Mouse (Mus musculus): Measurements from ENCODE around the gene Olfr317. TPM values are rescaled to one million over a fixed set of nuclear protein-coding genes. Genes with fewer than 3 reads are reported as not detected.

Gene Olfr317
- not detected in 2 replicates for polyA plus RNA-seq (2015; fragmentation: Nextera tagmentation; extraction: Ambion mirVana)

DNA sequence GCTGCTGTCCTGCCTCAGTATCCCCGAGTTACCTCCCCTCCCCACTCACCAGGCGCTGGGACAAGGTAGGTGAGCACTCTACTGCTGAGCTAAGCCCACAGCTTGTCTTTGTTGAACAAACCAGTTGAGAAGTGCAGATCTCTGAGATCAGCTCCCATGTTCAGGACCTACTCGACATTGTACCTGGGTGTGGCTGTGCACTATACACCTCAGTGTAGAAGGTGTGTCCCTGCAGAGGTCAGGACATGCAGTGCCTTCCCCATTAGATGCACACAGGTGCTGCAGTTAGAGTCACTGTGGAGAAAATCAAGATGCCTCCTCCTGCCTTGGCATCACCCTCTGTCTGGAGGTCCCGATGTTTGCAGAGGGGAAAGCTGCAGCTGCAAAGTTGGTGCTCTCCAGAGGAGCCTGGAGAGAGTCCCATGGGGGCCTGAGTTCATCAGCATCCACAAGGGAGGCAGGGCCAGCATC lies at the start of gene Olfr317:
Gene Olfr317, minus strand, starts transcription at position 421 of the 471 bp plus-strand sequence.
- 57% methylated on average over 4 of the region's 4 CpGs for WGBS

DNA sequence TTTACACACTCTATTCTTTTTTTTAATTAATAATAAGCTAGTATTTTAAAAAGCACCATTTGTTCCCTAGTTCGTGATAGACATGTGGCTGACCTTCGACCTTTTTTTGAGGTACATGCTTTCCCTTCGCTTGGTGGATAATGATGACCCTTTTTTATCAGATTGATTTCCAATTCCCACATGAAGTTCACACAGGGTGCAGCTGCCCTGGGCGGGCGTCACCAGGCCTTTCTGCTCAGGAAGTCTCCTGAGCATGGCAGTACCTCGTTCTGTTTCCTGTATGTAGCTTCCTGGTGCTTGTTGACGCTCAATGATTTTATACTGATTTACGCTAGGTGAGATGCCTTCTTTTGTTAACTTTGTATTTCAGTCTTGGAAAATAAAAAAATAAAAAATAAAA lies 49.3 kb upstream of the Olfr317 start:
- ATAC-seq, result no peak
- H3K9ac ChIP-seq (ENCODE audit: low read depth, low read length), result no peak overlapping the region
- H3K4me1 ChIP-seq (replicated peaks; ENCODE audit: control insufficient read depth, insufficient read depth, low read length), result no peaks in the 10 kb centered on the region
- H3K9me3 ChIP-seq (ENCODE audit: control insufficient read depth), result no peaks in the 10 kb centered on the region
- no peak overlapping the region for H3K27ac ChIP-seq (ENCODE audit: low read depth, low read length)
- WGBS, result 77% methylated on average over 8 of the region's 8 CpGs
- H3K4me2 ChIP-seq (replicated peaks; ENCODE audit: low read depth), result no peak overlapping the region
- no peak for TF ChIP-seq CTCF (IDR thresholded peaks at IDR 0.05; ENCODE audit: low read depth)
- H3K4me3 ChIP-seq (ENCODE audit: low read depth, low read length), result no peak overlapping the region
- no peaks in the 10 kb centered on the region for H3K36me3 ChIP-seq (ENCODE audit: control insufficient read depth, insufficient read depth)
- H3K27me3 ChIP-seq (replicated peaks; ENCODE audit: control insufficient read depth, insufficient read depth, low read length), result no peaks in the 10 kb centered on the region

More for the DNA sequence above, at the start of gene Olfr317:
- ATAC-seq, result no peak
- no peak within 1 kb of the TSS for H3K27ac ChIP-seq (ENCODE audit: low read depth, low read length)
- H3K9ac ChIP-seq (ENCODE audit: low read depth, low read length), result no peak within 1 kb of the TSS
- no peak for TF ChIP-seq CTCF (IDR thresholded peaks at IDR 0.05; ENCODE audit: low read depth)
- H3K4me3 ChIP-seq (ENCODE audit: low read depth, low read length), result no peak within 1 kb of the TSS
- H3K9me3 ChIP-seq (ENCODE audit: control insufficient read depth), result no peaks in the 10 kb centered on the region
- no peaks in the 10 kb centered on the region for H3K27me3 ChIP-seq (replicated peaks; ENCODE audit: control insufficient read depth, insufficient read depth, low read length)
- H3K36me3 ChIP-seq (ENCODE audit: control insufficient read depth, insufficient read depth), result no peaks in the 10 kb centered on the region
- no peak within 1 kb of the TSS for H3K4me2 ChIP-seq (replicated peaks; ENCODE audit: low read depth)
- H3K4me1 ChIP-seq (replicated peaks; ENCODE audit: control insufficient read depth, insufficient read depth, low read length), result no peaks in the 10 kb centered on the region

GRCm38 (mm10) chr11:58787651-58788050 lies 48.6 kb upstream of the Olfr317 start:
- ATAC-seq, result no peak
- Histone ChIP-seq H3K4me1 (replicated peaks; ENCODE audit: control insufficient read depth, insufficient read depth, low read length) (no peaks in the 10 kb centered on the region), H3K27ac (ENCODE audit: low read depth, low read length) (no peak overlapping the region), H3K27me3 (replicated peaks; ENCODE audit: control insufficient read depth, insufficient read depth, low read length) (no peaks in the 10 kb centered on the region), H3K36me3 (ENCODE audit: control insufficient read depth, insufficient read depth) (no peaks in the 10 kb centered on the region), H3K4me2 (replicated peaks; ENCODE audit: low read depth) (no peak overlapping the region), H3K9me3 (ENCODE audit: control insufficient read depth) (no peaks in the 10 kb centered on the region), H3K4me3 (ENCODE audit: low read depth, low read length) (no peak overlapping the region), H3K9ac (ENCODE audit: low read depth, low read length) (no peak overlapping the region)
- TF ChIP-seq CTCF (IDR thresholded peaks at IDR 0.05; ENCODE audit: low read depth), result no peak
- 88% methylated on average over 10 of the region's 10 CpGs for WGBS

DNA sequence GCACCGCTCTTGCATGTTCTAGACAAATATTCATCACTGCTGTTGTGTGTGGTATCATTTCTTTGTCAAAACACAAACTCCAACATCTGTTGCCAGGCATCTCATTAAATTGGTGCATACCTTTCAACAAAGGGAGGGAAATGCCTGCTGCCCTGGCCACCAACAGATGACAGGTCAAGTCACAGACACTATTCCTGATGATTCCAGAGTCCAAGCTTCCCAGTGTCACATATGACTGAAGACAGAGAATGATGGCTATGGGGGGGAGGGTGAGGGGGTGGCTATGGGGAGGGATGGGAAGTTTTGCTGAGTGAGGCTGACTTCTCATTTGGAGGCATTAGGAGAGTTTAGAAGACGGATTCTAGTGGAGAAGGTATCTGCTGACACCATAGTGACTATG lies 45.2 kb upstream of the Olfr317 start:
- H3K4me3 ChIP-seq (ENCODE audit: low read depth, low read length), result no peak overlapping the region
- no peaks in the 10 kb centered on the region for H3K36me3 ChIP-seq (ENCODE audit: control insufficient read depth, insufficient read depth)
- no peak for ATAC-seq
- no peak overlapping the region for H3K9ac ChIP-seq (ENCODE audit: low read depth, low read length)
- H3K9me3 ChIP-seq (ENCODE audit: control insufficient read depth), result no peaks in the 10 kb centered on the region
- H3K27me3 ChIP-seq (replicated peaks; ENCODE audit: control insufficient read depth, insufficient read depth, low read length), result no peaks in the 10 kb centered on the region
- H3K27ac ChIP-seq (ENCODE audit: low read depth, low read length), result no peak overlapping the region
- 79% methylated on average over 2 of the region's 2 CpGs for WGBS
- TF ChIP-seq CTCF (IDR thresholded peaks at IDR 0.05; ENCODE audit: low read depth), result no peak
- H3K4me2 ChIP-seq (replicated peaks; ENCODE audit: low read depth), result no peak overlapping the region
- no peaks in the 10 kb centered on the region for H3K4me1 ChIP-seq (replicated peaks; ENCODE audit: control insufficient read depth, insufficient read depth, low read length)

GRCm38 (mm10) chr11:58782480-58783089 lies 43.6 kb upstream of the Olfr317 start, which contains the start of gene Olfr314:
TSS of gene Olfr314 (plus strand) at chr11:58782952.
- no peak for ATAC-seq
- Histone ChIP-seq H3K27ac (ENCODE audit: low read depth, low read length) (no peak within 1 kb of the TSS), H3K27me3 (replicated peaks; ENCODE audit: control insufficient read depth, insufficient read depth, low read length) (no peaks in the 10 kb centered on the region), H3K4me1 (replicated peaks; ENCODE audit: control insufficient read depth, insufficient read depth, low read length) (no peaks in the 10 kb centered on the region), H3K4me3 (ENCODE audit: low read depth, low read length) (no peak within 1 kb of the TSS), H3K9ac (ENCODE audit: low read depth, low read length) (no peak within 1 kb of the TSS), H3K9me3 (ENCODE audit: control insufficient read depth) (no peaks in the 10 kb centered on the region), H3K4me2 (replicated peaks; ENCODE audit: low read depth) (no peak within 1 kb of the TSS), H3K36me3 (ENCODE audit: control insufficient read depth, insufficient read depth) (no peaks in the 10 kb centered on the region)
- TF ChIP-seq CTCF (IDR thresholded peaks at IDR 0.05; ENCODE audit: low read depth), result no peak
- 73% methylated on average over 6 of the region's 6 CpGs for WGBS

DNA sequence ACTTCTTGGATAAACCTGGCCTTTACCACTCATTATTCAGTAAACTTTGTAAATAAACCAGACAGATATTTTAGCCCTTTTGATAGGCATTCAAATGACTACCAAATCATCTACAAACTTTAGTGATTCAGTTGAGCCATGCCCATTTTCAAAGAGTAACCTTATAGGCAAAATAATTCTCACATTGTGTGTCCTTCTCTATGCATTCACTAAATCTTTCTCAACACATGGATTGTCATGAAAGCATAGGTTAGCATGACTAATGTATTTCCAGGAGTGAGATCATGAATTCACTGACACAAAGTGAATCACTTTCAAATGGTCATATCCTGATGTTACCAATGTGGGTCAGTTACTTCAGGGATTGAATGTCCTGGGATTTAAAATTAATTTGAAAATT lies 33.9 kb upstream of the Olfr317 start, which contains the start of gene Olfr315:
Gene Olfr315, plus strand, starts transcription at position 301 of the 400 bp plus-strand sequence.
- Histone ChIP-seq H3K27me3 (replicated peaks; ENCODE audit: control insufficient read depth, insufficient read depth, low read length) (no peaks in the 10 kb centered on the region), H3K9me3 (ENCODE audit: control insufficient read depth) (no peaks in the 10 kb centered on the region), H3K4me3 (ENCODE audit: low read depth, low read length) (no peak within 1 kb of the TSS), H3K36me3 (ENCODE audit: control insufficient read depth, insufficient read depth) (no peaks in the 10 kb centered on the region), H3K27ac (ENCODE audit: low read depth, low read length) (no peak within 1 kb of the TSS), H3K9ac (ENCODE audit: low read depth, low read length) (no peak within 1 kb of the TSS), H3K4me1 (replicated peaks; ENCODE audit: control insufficient read depth, insufficient read depth, low read length) (no peaks in the 10 kb centered on the region), H3K4me2 (replicated peaks; ENCODE audit: low read depth) (no peak within 1 kb of the TSS)
- no peak for ATAC-seq
- TF ChIP-seq CTCF (IDR thresholded peaks at IDR 0.05; ENCODE audit: low read depth), result no peak
